Mouse (Mus musculus) myocyte (in vitro differentiated cells): ENCODE results near the gene Nfia.

Source experiments
- E2F4 ChIP-seq: IDR thresholded peaks from one replicate; pipeline ENCODE4 v1.6.1; 2011; ENCODE audit warnings: mild to moderate bottlenecking, control low read depth, moderate library complexity; ENCODE audit not compliant: insufficient read depth
- MYOD1 ChIP-seq, 3 experiments: IDR thresholded peaks; one replicate each; pipeline ENCODE4 v1.6.1; 2011; ENCODE audit warnings: control low read depth in 2 of 3, low read depth in 2 of 3, mild to moderate bottlenecking in 2 of 3, moderate library complexity in 1 of 3; ENCODE audit not compliant: insufficient read length in 2 of 3, control insufficient read depth in 1 of 3
- POLR2A ChIP-seq: IDR thresholded peaks from one replicate; pipeline ENCODE4 v1.6.1; 2011; ENCODE audit warnings: low read depth, mild to moderate bottlenecking, control low read depth, moderate library complexity; ENCODE audit not compliant: insufficient read length
- POLR2AphosphoS2 ChIP-seq: IDR thresholded peaks from one replicate; pipeline ENCODE4 v1.6.1; 2011; ENCODE audit warnings: low read depth, control low read depth; ENCODE audit not compliant: insufficient read length
- USF1 ChIP-seq: IDR thresholded peaks from one replicate; pipeline ENCODE4 v1.6.1; 2011; ENCODE audit warnings: low read depth, mild to moderate bottlenecking, control low read depth, moderate library complexity

GRCm38 (mm10) chr4:98061086-98061485, 288.6 kb downstream of the Nfia start:
- TF ChIP-seq POLR2AphosphoS2 = no peak
- no peak for TF ChIP-seq POLR2A
- TF ChIP-seq E2F4 = no peak
- TF ChIP-seq USF1 = no peak
- no peak for TF ChIP-seq MYOD1 (IDR thresholded peaks at IDR 0.05; ENCODE audit: control insufficient read depth in 1 of 3, insufficient read length in 2 of 3, low read depth in 2 of 3)
